Mouse (Mus musculus) bone marrow macrophage, adult 2 months (primary cell): Measurements from ENCODE around the gene Nfkbid.

ENCODE experiments used
- CTCF ChIP-seq: IDR thresholded peaks from 2 replicates; pipeline ENCODE4 v1.5.1; 2012; ENCODE audit warnings: low read depth, mild to moderate bottlenecking, low read length, moderate library complexity
- POLR2A ChIP-seq: IDR thresholded peaks from 2 replicates; pipeline ENCODE4 v1.6.1; 2012; ENCODE audit warnings: mild to moderate bottlenecking, low read depth, low read length, borderline replicate concordance

- TF ChIP-seq CTCF: no peak
- no peak for TF ChIP-seq POLR2A
Observed at GRCm38 (mm10) chr7:30443696-30444095, 22.2 kb downstream of the Nfkbid start.
